Mouse (Mus musculus) embryonic fibroblast, embryonic 13.5 days (primary cell): ENCODE results near the gene Snx27.

ENCODE experiments used
- CTCF ChIP-seq: IDR thresholded peaks from 2 replicates; pipeline ENCODE4 v1.5.1; 2011; ENCODE audit warnings: mild to moderate bottlenecking, control low read depth, low read length, moderate library complexity, borderline replicate concordance; ENCODE audit not compliant: insufficient read depth
- POLR2A ChIP-seq: IDR thresholded peaks from 2 replicates; pipeline ENCODE4 v1.6.1; 2011; ENCODE audit warnings: low read depth, mild to moderate bottlenecking, control low read depth, low read length, moderate library complexity

- TF ChIP-seq CTCF (no peak), POLR2A (no peak)
These were observed 1.3 kb downstream of the Snx27 start for GRCm38 (mm10) chr3:94581138-94581780.
